Mouse (Mus musculus) kidney, adult 11 months (tissue): Measurements from ENCODE around the gene Ppm1a.

Experiments
- DNase-seq: peaks from one replicate; pipeline ENCODE4 v3.0.0; 2022

Gene Ppm1a

DNA sequence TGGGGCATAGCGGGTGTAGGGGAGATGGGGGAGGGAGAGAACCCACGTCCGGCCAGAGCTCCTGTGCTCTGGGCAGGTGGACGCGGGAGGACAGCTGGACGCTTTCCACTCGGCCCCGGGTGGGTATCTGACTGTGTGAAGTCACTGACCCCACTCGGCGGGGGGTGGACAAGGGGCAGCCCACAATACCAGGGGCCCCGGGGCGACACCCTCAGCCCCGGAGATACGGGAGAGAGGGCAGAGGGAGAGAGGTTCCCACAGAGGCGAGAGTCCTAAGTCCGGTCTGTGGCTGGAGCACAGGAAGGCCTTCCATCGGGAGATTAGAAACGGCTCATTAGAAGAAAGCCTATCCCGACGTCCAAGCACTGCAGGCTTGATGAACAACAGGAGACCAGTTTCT, 72.5 kb downstream of the Ppm1a start:
- no peak for DNase-seq

DNA sequence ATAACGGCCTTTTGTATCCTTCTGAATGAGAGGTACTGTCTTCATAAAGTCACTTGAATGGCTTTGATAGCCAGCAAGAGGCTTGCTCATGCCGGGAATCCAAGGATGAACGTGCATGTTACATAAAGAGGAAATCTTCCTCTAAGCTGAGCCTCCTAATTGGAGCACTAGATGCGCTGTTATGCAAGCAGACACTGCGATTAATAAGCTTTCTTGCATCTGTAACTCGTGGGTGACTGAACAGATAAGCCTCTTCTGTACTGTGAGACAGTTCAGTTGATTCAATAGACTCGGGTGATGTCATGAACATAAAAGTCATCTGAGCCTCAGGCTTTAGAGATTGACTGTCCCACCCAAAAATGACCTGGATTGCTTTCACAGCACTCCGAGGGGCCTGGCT, 73.1 kb downstream of the Ppm1a start:
- DNase-seq, result no peak

DNA sequence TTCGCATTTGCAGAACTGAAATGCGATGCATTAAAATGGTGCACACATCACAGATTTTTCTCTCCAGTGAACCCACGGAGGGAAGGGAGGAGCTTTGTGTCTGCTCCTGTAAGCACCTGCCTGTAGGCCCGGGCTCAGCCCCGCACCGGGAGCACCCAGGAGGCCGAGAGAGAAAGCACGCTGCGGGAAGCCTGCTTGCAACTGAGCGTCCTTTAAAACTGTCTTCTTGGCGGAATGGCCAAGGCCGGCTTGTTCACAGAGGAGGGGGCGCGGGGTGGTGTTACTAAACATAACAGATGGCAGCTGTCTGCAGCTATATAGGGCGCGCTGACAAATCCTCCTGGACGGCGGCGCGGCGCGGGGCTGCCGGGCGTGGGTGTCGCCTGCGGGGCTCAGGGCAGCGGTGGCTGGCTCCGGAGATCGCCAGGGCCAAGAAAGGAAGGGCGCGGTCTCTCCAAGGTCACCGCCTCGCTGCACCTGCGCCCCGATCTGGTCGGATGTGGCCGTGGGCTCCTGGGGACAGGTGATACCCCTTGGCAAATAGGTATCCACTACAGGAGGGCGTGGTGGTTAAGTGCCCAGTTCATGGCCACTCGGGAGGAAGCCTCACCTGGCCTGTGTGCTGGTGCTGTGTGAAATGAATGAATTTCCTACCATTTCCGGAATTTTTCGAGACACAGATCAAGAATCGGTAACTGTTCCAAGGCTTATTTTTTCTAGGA, 74.6 kb downstream of the Ppm1a start:
- no peak for DNase-seq

DNA sequence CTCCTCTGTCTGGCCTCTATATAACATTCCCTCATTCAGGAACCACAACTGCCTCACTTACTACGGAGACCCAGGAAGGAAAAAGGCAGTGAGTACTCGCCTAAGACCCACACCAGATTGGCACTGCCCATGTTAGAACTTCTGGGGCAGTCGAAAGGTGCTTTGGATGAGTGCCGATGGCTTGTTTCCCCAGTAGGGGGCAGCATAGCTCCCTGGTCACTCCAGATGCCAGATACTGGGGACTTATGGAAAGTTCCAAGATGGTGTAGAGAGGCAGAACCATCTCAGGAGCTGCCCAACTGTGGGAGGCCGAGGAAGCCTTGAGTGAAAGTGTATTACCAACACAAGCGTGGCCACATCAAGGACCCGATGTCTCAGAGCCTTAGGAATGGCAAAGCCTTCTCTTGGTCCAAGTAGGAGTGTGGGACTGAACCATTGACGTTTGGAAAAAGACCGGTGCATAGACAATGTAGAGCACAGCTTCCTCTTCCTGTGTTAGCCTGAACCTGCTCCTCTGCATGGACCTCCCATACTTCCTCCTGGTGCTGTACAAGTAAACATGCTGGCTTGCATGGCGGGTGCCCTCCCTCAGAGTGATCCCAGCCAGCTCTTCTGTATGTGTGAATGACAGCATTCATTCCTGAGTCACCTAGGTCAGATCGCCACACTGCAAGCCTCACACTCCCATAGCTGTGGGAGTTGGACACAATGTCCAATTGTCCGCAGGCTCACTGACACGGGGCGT, 77.7 kb downstream of the Ppm1a start:
- no peak for DNase-seq

DNA sequence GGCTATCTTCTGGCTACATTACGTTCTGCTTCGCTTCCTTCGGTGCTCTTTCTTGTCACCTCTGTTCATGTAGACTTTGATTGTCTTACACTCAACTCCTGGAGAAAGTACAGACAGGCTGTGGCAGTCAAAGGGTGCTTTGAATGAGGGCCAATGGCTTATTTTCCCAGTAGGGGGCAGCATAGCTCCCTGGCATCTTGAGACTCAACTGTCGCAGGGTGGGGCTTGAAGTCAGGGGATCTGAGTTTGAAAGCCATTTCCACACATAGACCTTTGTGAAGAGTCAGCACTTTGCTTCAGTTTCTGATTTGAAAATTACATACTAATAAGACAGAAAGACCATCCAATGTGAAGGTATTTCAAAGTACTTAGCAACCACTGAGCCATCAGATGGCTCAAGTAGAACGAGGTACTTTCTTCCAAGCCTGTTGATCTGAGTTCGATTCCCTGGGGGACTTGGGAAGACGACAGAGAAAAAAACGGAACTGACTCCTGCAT, 78.3 kb downstream of the Ppm1a start:
- no peak for DNase-seq

DNA sequence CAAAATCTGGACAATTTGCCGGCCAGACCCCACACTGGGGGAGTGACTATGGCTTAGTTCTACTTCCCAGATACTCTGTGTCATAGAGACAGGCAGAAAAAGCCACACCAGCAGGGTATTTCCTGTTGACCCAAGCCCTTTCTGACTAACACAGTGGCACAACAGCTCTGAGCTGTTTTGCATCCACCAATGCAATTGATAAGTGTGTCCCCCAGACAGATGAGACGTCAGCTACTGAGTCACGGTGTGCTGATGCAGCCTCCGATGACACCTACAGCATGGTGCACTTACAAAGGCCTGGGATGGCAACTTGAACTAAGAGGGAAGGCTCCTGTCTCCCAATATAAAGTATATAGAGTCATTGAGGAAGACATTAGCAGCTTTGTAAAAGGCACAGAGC, 80.0 kb downstream of the Ppm1a start:
- DNase-seq, result no peak

DNA sequence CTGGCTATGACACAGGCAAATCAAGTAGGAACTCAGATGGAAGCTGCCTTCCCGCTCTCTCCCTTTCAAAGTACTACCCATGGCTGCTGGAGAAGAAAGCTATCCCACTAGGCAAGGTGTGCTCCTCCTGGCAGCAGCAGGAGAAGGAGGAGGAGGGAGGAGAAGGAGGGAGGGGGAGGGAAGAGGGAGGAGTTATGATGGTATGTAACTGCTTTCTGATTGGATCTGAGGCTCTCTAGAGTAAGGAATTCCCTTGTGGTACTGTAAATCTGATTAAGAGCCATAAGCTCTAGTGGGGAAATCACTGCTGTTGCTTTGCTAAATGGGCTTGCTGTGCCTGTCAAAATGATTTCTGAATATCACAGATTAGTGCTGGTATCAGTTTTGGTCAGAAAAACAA, 84.2 kb downstream of the Ppm1a start:
- DNase-seq, result no peak

DNA sequence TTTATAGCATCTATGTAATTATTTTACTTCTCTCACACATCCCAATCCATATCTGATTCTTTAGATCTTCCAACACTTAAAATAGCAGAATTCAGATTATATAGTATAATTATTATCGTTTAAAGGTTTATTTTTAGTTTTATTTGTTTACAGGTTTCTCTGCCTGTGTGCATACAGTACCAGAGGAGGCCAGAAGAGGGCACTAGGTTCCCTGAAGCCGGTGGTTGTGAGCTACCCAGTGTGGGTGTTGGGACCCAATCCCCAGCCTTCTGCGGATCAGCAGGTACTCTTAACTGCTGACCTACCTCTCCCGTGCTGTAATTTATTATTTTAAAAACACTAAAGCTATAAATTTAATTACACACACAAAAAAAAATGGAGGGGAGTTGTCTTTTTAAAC, 85.9 kb downstream of the Ppm1a start:
- DNase-seq, result no peak

DNA sequence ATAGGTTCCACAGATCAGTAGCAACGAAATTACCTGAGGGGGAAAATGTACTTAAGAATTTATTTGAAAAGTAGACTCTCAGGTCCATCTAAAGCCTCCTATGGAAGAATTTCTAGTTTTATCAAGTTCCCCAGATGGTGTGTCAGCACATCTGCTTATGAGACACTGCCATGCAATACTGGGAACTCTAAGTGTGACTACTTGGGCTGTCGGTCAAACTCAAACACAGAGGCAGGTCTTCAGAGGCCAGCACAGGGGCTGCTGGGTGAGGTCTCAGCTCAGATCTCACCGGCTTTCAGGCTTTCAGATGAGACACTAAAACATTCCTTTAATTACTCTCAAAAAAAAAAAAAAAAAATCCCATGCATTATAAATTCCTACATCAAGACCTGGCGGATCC, 86.3 kb downstream of the Ppm1a start:
- DNase-seq, result no peak

DNA sequence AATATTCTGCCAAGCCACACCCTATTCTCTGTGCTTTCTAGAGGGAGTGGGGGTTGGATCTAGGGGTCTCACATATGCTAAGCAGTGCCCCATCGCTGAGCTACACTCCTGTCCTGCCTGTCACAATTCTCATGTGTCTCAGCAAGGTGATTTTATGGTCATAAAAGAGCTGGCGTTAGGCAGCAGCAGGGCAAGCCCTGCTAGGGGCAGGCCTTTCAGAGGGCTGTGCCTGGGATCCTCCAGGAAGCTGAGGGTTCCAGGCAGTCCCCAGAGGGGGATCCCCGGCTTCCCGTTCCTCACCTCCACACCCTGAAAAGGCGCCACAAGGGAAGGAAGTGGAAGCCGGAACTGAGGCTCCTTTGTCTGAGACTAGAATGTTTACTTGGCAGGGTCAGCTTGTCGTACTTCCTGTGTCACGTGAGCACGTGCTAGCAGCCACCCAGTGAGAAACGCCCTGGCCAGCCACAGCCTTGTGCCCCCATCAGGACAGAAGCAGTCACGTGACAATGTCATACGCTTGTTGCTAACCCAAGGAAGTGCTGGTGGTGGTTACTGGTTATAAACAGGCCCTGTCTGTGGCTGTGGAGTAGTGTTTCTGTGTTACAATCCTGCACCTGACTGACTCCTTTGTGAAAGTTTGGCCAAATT, 86.8 kb downstream of the Ppm1a start:
- peak; percentile 89 for DNase-seq

DNA sequence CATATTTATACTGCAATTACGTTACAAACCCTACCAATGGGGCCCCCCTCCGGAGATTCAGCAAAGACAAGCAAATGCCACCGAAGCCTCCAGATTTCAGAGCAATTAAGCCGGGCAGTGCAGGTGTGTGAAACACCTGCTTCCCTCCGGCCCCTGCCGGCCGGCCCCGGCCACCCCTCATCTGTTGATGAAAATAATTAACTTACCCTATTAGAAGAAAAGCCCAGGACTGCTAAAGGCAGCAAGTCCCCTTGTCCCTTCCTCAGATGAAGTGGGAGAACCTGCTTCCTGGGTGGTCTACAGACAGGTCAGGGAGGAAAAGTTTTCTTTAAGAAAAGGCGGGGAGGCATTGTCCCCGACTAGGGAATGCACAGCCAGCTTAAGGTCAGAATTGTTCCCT, 88.7 kb downstream of the Ppm1a start:
- no peak for DNase-seq

DNA sequence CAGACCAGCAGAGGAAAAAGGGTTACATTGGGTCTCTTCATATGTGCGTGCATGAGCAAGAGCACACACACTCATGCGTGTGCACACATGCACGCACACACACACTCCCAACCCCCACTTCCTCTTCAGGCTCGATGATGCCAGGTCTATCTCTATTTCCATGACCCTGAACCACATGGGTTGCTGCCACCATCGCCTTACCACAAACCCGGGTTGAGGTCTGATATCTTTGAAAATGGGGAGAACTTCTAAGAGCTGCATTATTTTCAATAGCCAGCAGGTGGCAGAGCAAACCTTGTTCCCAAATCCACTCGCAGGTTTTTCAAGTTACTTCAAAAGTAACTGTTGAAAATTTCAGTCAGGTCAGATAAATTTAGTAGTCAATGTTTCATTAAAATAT, 90.5 kb downstream of the Ppm1a start:
- DNase-seq, result no peak
